Mouse (Mus musculus) kidney, adult 2 months (tissue): Measurements from ENCODE around the gene Cacng4. TPM values are rescaled to one million over a fixed set of nuclear protein-coding genes. Genes with fewer than 3 reads are reported as not detected.

Experiments used
- DNase-seq: peaks from one replicate; pipeline ENCODE4 v3.0.0; 2021
- H3K27ac ChIP-seq: fragments of 200-500 bp; 2 replicates; pipeline ENCODE4 v1.5.1; 2012; ENCODE audit warnings: low read depth, low read length, control low read depth, inconsistent platforms; ENCODE audit not compliant: insufficient read depth
- H3K27me3 ChIP-seq: fragments of 200-500 bp; replicated peaks from 2 replicates; pipeline ENCODE4 v1.6.1; 2012; ENCODE audit warnings: mild to moderate bottlenecking, moderate library complexity, low read length, inconsistent platforms; ENCODE audit not compliant: control insufficient read depth, insufficient read depth
- H3K36me3 ChIP-seq: fragments of 200-500 bp; 2 replicates; pipeline ENCODE4 v1.6.1; 2012; ENCODE audit warnings: mild to moderate bottlenecking, moderate library complexity, low read length, inconsistent platforms; ENCODE audit not compliant: control insufficient read depth, insufficient read depth
- H3K4me1 ChIP-seq: fragments of 200-500 bp; 2 replicates; pipeline ENCODE4 v1.6.1; 2011; ENCODE audit warnings: low read length; ENCODE audit not compliant: control insufficient read depth, insufficient read depth
- H3K4me3 ChIP-seq: fragments of 200-500 bp; 2 replicates; pipeline ENCODE4 v1.5.1; 2011; ENCODE audit warnings: mild to moderate bottlenecking, low read depth, low read length, control low read depth; ENCODE audit not compliant: insufficient read depth
- CTCF ChIP-seq: fragments of 200-500 bp; conservative IDR thresholded peaks from 2 replicates; pipeline ENCODE4 v1.5.1; 2011; ENCODE audit warnings: low read depth, mild to moderate bottlenecking, control low read depth, low read length, moderate library complexity, mixed read lengths; ENCODE audit not compliant: insufficient read depth, insufficient read length
- POLR2A ChIP-seq: fragments of 200-500 bp; IDR thresholded peaks from one replicate; pipeline ENCODE4 v1.6.1; 2011; ENCODE audit warnings: low read depth, low read length, control low read depth
- WGBS: fragments of 180-500 bp; shearing (Covaris S2); methylation state at CpG from one replicate; pipeline ENCODE4 v1.1.7; 2018; 5-methylcytosine and 5-hydroxymethylcytosine counted together
- polyA plus RNA-seq: library from polyadenylated mRNA; depleted of rRNA; stranded (reverse); fragments of >200 nt; gene quantifications from 2 replicates; pipeline ENCODE4 v1.2.3, GENCODE M21; 2012

The Cacng4 gene
- polyA plus RNA-seq, 1 experiment, result 0.69 TPM

DNA sequence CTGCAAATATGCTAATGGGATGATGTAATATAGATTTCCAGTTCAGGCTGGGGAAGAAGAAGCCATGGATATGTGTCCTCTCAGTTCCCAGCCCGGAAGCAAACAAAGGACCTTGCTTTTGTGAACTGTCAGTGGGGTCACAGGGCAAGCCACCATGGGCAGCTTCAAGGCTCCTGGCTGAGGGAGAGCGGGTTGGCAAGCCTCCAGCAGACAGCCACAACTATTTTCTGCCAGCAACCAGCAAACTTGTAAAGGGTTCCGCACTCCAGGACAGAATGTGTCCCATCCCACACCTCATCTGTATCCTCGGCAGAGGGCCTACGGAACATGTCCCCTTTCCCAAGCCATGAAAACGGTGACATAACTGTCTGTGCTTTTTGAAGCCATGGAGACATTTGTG is 22.4 kb downstream of the Cacng4 start:
- 63% methylated on average over 6 of the region's 6 CpGs for WGBS
- H3K27ac ChIP-seq, result no peak overlapping the region
- H3K36me3 ChIP-seq, result no peaks in the 10 kb centered on the region
- H3K27me3 ChIP-seq, result no peaks in the 10 kb centered on the region
- DNase-seq, result peak; percentile 69
- no peak for TF ChIP-seq CTCF
- TF ChIP-seq POLR2A, result no peak
- H3K4me1 ChIP-seq, result no peaks in the 10 kb centered on the region
- no peak overlapping the region for H3K4me3 ChIP-seq

DNA sequence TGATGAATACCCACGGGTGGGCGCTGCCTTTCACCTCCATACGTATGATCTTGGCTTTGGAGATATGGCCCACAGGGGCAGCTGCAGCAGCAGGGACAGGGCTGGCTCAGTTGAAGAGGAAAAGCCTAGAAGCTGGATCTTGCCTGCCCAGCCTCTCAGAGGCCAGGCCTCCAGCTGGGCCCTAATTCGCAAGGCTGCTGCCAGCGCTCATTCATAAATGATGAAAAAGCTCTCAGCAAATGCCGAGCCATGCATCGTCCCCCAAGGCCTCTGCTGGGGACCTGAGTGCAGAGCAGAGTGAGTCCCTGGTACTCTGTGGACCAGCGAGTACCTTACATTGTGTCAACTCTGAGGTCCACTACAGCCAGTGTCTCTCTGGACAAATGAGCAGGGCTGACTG is 26.0 kb downstream of the Cacng4 start:
- Histone ChIP-seq H3K36me3 (no peaks in the 10 kb centered on the region), H3K4me1 (0 out of 2 replicates have a peak, but pooled peaks cover 5% of the 10 kb centered on the region), H3K4me3 (no peak overlapping the region), H3K27me3 (no peaks in the 10 kb centered on the region), H3K27ac (no peak overlapping the region)
- TF ChIP-seq CTCF (no peak), POLR2A (no peak)
- no peak for DNase-seq
- 93% methylated on average over 8 of the region's 8 CpGs for WGBS

DNA sequence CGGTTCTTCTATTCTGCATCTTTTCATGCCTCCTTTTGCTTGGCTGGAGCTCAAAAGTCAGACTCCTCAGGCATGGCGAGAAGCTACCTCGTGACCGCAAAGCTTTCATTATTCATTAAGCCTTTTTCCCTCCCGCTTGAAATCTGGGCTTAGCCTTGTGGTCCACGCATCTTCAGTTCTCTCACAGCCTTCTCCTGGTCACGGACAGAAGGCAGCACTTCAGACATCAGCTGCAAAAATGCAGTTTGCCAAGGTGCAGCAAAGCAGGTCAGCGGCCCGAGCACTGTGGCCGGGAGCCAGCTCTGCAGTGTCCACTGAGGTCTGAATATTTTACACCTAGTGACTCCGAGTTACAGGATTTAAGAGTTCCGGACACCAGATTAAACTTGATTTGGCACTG is 27.4 kb downstream of the Cacng4 start:
- Histone ChIP-seq H3K27ac (no peak overlapping the region), H3K27me3 (no peaks in the 10 kb centered on the region), H3K36me3 (no peaks in the 10 kb centered on the region), H3K4me3 (no peak overlapping the region), H3K4me1 (0 out of 2 replicates have a peak, but pooled peaks cover 5% of the 10 kb centered on the region)
- DNase-seq, result peak; percentile 84
- TF ChIP-seq CTCF, result no peak
- no peak for TF ChIP-seq POLR2A
- 28% methylated on average over 12 of the region's 12 CpGs for WGBS

DNA sequence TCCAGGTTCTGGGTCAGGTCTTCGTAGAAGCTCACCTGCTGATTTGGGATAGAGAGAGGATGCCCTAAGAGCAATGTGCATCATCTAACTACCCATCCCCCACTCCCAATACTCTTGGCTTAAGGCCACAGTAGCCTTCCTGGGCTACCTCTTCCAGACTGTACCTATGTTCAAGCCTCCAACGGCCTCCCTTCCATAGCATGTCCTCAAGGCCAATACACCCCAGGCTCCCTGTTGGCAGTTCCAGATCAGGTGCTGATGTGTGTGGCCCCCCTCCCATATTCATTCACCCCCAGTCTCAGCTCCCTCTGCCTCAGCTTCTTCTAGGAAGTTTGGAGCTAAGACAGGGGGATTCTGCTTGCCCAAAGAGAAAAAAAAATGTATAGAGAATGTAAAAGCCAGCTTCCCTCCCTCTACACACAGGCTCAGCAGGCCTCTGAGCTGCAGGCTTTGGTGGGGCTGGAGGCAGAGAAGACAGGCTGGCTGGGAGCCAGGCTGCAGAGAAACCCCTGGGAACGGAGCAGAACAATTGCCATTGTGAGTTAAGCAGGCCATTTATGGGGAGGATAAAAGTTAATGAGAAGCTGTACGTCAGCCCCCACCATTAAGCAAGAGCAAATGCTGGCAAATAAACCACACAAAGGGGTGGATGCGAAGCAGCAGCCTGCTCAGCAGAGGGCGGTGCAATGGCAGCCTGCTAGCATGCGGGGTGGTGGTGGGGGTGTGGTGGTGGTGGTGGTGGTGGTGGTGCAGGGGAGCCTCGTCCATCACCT is 31.5 kb downstream of the Cacng4 start:
- H3K27me3 ChIP-seq, result no peaks in the 10 kb centered on the region
- 0 out of 2 replicates have a peak, but pooled peaks cover 5% of the 10 kb centered on the region for H3K4me1 ChIP-seq
- TF ChIP-seq POLR2A, result no peak
- no peak for TF ChIP-seq CTCF
- H3K4me3 ChIP-seq, result no peak overlapping the region
- WGBS, result 62% methylated on average over 8 of the region's 8 CpGs
- no peak overlapping the region for H3K27ac ChIP-seq
- DNase-seq, result no peak
- H3K36me3 ChIP-seq, result no peaks in the 10 kb centered on the region

DNA sequence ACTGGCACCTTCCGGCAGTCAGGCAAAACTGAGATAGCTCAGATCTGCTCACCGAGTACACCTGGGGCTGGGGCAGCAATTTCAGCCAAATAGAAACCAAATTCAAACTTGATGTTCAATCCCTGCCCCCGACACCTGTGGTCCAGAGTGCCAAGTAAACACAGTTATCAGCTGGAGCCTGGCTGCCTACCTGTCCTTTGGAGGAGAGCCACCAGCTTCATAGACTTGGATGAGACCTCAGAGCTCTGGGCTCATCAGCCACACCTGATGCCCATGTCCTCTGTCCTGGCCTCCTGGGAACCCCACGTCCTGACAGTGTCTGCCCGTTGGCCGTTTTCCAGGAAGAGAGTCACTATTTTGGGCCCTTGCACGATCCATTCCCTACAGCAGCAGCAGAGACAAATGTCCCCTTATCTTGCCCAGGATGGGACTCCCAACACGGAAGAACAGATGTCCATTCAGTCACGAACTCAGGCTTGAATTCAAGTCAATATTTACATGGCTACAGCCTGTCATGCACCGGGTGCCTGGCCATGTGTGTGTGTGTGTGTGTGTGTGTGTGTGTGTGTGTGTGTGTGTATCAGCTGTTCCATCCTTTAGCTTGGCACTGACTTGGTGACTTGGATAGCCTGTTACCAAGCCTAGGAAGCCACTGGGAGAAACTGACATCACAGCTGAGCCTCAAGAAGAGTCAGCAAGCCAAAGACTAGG is 32.4 kb downstream of the Cacng4 start:
- WGBS, result 82% methylated on average over 10 of the region's 10 CpGs
- no peak overlapping the region for H3K27ac ChIP-seq
- H3K27me3 ChIP-seq, result no peaks in the 10 kb centered on the region
- H3K4me1 ChIP-seq, result 0 out of 2 replicates have a peak, but pooled peaks cover 5% of the 10 kb centered on the region
- H3K36me3 ChIP-seq, result no peaks in the 10 kb centered on the region
- H3K4me3 ChIP-seq, result no peak overlapping the region
- TF ChIP-seq POLR2A, result no peak
- no peak for TF ChIP-seq CTCF
- no peak for DNase-seq

DNA sequence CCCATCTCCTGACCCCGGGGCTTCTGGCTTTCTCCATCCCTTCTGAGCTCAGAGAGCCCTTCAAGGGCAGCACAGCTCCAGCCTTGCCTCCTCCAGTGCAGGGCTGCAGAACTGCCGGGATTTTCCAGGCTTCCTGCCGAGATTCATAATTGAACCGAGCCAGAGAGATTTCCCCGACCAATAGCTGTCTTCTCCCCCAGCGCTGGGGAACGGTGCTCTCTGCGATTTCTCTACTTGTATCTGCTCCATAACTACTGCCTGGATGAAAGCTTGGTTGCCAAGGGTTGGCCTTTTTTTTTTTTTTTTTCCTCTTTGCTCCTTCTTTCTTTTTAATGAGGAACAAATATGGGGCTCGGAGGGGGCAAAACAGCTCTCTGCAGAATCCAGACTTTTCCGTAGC is 34.4 kb downstream of the Cacng4 start:
- 73% methylated on average over 10 of the region's 10 CpGs for WGBS
- no peaks in the 10 kb centered on the region for H3K27me3 ChIP-seq
- no peak for DNase-seq
- H3K36me3 ChIP-seq, result no peaks in the 10 kb centered on the region
- H3K4me3 ChIP-seq, result no peak overlapping the region
- no peak overlapping the region for H3K27ac ChIP-seq
- TF ChIP-seq POLR2A (no peak), CTCF (no peak)
- no peaks in the 10 kb centered on the region for H3K4me1 ChIP-seq

DNA sequence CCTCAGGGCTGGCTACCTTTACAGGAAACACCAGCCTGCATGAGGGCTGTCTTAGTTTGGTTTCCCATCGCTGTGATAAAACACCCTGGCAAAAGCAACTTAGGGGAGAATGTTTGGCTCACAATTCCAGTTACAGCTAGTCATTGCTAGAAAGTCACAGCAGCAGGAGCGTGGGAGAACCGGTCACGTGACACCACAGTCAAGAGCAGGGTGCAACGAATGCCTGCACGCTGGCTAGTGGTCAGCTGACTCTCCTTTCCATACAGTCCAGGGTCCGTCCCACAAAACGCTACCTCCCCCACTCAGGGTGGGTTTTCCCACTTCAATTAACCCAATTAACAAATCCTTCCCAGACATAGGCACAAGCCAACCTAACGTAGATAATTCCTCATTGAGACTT is 34.8 kb downstream of the Cacng4 start:
- WGBS, result 64% methylated on average over 9 of the region's 9 CpGs
- no peaks in the 10 kb centered on the region for H3K36me3 ChIP-seq
- H3K4me3 ChIP-seq, result no peak overlapping the region
- peak; percentile 12 for DNase-seq
- H3K27me3 ChIP-seq, result no peaks in the 10 kb centered on the region
- H3K27ac ChIP-seq, result no peak overlapping the region
- H3K4me1 ChIP-seq, result no peaks in the 10 kb centered on the region
- TF ChIP-seq POLR2A (no peak), CTCF (no peak)
